Mouse (Mus musculus) layer of hippocampus, adult 9-11 months (tissue): ENCODE results near the gene Saa4.
A peak's percentile ranks its signal among the peaks of the same experiment; 100 is the strongest.
"Not testable (repeated sequence)": the region's sequence is repeated elsewhere in the genome, so short reads cannot be mapped to it uniquely, and the experiment has no call there.

ENCODE experiments used
- DNase-seq: peaks from one replicate; pipeline ENCODE4 v3.0.0; 2022

Gene Saa4

DNA sequence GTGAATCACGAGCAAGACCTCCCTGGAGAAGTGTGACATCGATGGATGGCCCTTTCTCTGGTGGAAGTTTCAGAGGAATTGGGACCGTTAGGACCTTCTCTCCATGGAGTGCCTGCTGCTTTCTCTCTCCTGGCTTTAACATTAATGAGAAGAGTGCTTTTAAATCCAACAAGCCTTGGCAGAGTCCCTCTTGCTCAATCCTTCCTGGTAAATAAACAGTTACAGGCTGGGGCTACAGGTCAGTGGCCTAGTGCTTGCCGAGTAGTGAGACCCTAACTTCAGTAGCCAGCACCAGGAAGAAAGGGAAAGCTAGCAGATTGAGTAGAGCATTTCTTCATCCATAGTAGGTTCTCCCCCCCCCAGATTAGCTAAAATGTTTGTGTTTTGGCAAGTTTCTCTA, at the start of gene Saa4:
Gene Saa4 (minus strand): TSS at position 146 of the 400 bp plus-strand sequence.
- no peak for DNase-seq

- peak; percentile 16 for DNase-seq
Observed at GRCm38 (mm10) chr7:46770706-46771105, 38.3 kb upstream of the Saa4 start.

- no peak for DNase-seq
Observed at GRCm38 (mm10) chr7:46768451-46768850, 36.0 kb upstream of the Saa4 start.

- DNase-seq = no peak
Observed at GRCm38 (mm10) chr7:46767371-46767770, 35.0 kb upstream of the Saa4 start.

- DNase-seq = no peak
Observed at GRCm38 (mm10) chr7:46764672-46765071, 32.3 kb upstream of the Saa4 start.

DNA sequence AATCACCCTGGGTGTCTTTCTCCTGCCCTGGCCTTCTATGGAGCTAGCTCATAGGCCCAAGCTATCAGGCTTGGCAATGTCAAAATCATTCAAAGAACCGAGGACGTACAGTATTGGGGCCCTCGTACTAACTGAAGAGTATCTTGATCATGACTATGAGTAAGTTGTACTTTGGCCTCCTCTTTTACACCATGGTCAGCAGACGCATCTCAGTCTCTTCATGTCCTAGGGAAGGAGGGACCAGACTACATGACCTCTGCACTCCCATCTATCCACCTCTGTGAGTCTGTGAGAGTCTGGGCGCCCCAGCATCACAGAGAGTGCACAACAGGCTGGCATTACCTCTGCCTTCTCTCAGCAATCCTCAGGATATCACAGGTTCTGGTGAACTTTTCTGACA, 30.2 kb upstream of the Saa4 start:
- no peak for DNase-seq

GRCm38 (mm10) chr7:46761049-46761795, 28.8 kb upstream of the Saa4 start:
- DNase-seq = no peak

DNA sequence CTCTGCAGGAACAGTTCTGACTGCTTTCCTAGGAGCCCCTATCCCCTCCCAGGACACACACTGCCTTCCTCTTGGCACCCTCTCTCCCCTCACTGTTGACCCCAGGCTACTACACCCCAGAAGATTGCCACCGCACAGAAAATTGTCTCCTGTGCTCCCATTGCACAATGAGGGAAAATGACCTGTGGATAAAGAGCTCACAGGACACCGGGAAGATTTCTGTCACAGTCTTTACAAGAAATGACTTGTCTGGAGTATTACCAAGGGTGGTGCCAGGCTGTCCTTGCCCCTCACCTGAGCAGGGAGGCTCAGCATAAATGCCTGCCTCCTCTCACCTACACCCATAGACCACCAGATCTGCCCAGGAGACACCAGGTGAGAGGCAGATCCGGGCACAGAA, 19.1 kb upstream of the Saa4 start, which contains the start of gene Saa2:
Gene Saa2 (plus strand): TSS at position 301 of the 400 bp plus-strand sequence.
- DNase-seq = no peak

GRCm38 (mm10) chr7:46748459-46748858, 16.1 kb upstream of the Saa4 start:
- no peak for DNase-seq

GRCm38 (mm10) chr7:46746381-46746780, 14.0 kb upstream of the Saa4 start:
- DNase-seq = no peak

GRCm38 (mm10) chr7:46745816-46746215, 13.4 kb upstream of the Saa4 start:
- DNase-seq = no peak

- not testable (repeated sequence) for DNase-seq
Observed at GRCm38 (mm10) chr7:46742880-46743279, 10.5 kb upstream of the Saa4 start, which contains the start of gene Saa1. Gene Saa1 (minus strand): TSS chr7:46742980.

DNA sequence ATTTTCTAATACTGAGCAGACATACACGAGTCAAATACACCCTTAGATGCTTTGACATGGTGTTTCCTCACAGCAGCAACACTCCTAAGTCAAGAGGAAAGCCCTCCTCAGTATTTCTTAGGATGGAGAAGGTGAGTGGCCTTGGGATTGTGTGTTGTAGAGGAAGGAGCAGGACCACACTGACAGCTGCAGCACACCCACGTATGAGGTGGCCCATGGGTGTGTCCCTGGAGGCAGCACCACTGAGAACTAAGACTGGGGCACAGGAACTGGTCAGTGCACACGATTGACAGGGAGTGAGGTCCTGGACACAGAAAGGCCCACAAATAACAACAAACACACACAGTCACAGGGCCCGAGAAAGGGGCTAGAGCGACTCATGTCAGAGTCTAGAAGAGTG, 7.6 kb upstream of the Saa4 start:
- DNase-seq = not testable (repeated sequence)

GRCm38 (mm10) chr7:46738561-46739460, 6.4 kb upstream of the Saa4 start:
- no peak for DNase-seq

- DNase-seq = no peak
Observed at GRCm38 (mm10) chr7:46734983-46735382, 2.6 kb upstream of the Saa4 start.

DNA sequence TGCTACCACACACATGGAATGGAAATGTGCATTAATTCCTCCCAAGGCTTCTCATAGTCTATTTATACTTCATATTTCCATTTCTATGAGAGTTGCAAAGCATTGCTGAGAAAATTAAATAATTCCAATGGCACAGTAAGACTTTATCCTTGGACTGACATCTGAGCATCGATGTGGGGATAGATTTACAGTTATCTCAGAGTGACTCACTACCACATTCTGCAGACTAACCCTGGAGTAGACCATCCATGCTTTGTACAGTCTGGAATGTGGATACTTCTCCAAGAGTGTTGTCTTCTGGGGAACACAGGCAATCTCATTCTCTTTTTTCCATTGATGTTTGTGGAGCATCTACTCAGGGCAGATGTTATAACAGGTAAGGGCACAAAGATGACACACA, 4.8 kb downstream of the Saa4 start:
- DNase-seq = no peak

DNA sequence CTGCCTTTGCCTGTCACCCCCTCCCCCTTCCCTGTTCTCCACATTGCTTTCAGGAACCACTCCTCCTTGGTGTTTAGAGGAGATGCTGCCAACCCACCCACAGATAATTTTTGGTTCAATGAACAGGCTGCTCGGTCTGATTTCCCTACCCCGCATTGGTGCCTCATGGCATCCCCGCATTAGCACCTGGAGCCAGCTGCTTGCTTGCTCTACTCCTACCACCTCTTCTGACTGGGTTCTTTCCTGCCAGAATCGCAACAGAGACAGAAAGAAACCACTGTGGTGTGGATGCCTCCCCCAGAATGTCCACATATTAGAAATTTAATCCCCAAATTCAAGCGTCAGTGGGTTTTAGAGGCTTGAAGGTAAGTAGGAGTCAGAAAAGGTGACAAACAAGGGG, 8.0 kb downstream of the Saa4 start:
- DNase-seq = peak; percentile 41

DNA sequence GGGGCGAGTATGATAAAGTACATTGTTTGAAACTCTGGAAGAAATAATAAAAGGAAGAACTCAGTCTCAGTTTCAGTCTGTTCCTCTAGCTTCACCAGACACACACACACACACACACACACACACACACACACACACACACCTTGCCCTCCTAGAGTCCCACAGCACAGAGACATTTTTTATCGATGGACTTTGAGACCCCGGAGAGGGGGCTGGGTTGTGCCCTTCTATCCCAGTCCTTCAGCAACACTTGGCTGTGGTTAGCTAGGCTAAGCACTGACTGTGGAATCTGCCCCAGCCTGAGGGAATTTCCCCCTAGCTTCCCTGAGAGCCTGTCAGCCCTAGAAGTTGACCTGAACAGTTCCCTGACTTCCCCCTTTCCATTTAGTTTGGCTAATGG, 8.6 kb downstream of the Saa4 start:
- no peak for DNase-seq

- no peak for DNase-seq
Observed at GRCm38 (mm10) chr7:46723354-46723753, 9.0 kb downstream of the Saa4 start.

DNA sequence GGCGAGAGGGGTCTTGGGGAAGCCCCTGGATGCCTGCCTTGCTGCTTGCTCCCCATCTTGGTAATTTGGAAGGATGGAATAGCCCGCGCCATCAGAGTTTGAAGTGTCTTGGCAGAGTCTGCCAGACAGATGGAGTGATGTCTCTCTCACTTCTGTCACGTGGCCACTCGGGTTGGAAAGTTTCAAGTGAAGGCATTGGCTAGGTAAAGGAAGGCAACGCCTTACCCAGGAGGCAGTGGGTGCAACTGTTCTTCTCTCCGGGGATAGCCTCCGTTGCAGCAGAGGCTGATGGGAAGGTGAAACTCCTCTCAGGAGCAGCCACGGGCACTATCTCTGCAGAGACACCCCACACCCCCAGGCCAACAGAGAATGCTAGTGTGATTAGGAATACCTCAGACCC, 11.9 kb downstream of the Saa4 start:
- DNase-seq = no peak

DNA sequence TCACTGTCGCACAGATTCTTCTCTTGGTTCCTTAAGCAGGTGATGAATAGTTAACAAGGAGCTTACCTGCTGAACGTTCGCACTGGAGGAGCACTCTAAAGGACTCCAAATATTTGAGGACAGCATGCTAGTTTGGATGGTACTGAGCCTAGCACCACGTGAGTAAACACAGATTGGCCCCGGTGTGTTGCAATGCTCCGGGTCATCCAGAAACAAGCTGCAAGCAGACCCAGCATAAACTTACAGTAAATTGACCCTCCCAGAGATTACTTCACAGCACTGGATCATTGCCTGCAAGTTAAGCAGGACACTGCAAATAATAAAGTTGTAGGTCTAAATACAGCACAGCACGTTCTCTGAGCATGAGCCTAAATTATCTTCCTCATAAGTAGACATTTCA, 12.9 kb downstream of the Saa4 start:
- DNase-seq = no peak

- DNase-seq = no peak
Observed at GRCm38 (mm10) chr7:46718591-46719270, 13.7 kb downstream of the Saa4 start.

DNA sequence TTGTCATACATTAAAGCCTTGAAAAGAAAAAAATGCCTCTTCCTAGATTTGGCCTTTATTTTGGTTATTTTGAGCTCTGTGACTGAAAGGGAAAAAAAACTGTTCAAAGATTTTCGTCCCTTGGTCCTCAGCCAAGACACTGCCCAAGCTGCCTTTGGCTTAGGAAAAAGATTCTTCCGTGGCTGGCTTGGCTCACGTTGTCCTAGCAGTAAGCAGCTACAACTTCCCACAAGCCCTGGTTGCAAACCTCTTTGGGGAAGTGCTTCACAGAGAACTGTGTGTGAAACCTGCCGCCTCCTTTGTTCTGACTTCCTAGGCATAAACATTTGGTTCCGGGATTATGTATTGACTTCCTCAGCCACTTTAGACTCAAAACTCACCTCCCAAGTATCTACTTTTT, 15.5 kb downstream of the Saa4 start:
- no peak for DNase-seq
